Mouse (Mus musculus): ENCODE data around the gene Ttll3.

- no peak for TF ChIP-seq POLR2A (IDR thresholded peaks at IDR 0.05; ENCODE audit: insufficient read length, low read depth)
- TF ChIP-seq TCF12 (IDR thresholded peaks at IDR 0.05; ENCODE audit: insufficient read depth, poor library complexity, severe bottlenecking), result no peak
- no peak for TF ChIP-seq MAX (IDR thresholded peaks at IDR 0.05; ENCODE audit: low read depth)
- no peak for TF ChIP-seq POLR2AphosphoS2 (IDR thresholded peaks at IDR 0.05; ENCODE audit: insufficient read length, low read depth)
- no peak for TF ChIP-seq CEBPB (IDR thresholded peaks at IDR 0.05; ENCODE audit: insufficient read depth, poor library complexity, severe bottlenecking)
These were observed 37.6 kb downstream of the Ttll3 start for GRCm38 (mm10) chr6:113426696-113427095.

Data from myocyte (in vitro differentiated cells).